Mouse (Mus musculus) cerebellum, postnatal 36 days (tissue): ENCODE data around the gene Gnb2.

Experiments used
- DNase-seq, 2 experiments: peaks; one replicate each; pipeline ENCODE4 v3.0.0; 2021 to 2022; ENCODE audit warnings: mixed read lengths in 2 of 2

The Gnb2 gene

DNA sequence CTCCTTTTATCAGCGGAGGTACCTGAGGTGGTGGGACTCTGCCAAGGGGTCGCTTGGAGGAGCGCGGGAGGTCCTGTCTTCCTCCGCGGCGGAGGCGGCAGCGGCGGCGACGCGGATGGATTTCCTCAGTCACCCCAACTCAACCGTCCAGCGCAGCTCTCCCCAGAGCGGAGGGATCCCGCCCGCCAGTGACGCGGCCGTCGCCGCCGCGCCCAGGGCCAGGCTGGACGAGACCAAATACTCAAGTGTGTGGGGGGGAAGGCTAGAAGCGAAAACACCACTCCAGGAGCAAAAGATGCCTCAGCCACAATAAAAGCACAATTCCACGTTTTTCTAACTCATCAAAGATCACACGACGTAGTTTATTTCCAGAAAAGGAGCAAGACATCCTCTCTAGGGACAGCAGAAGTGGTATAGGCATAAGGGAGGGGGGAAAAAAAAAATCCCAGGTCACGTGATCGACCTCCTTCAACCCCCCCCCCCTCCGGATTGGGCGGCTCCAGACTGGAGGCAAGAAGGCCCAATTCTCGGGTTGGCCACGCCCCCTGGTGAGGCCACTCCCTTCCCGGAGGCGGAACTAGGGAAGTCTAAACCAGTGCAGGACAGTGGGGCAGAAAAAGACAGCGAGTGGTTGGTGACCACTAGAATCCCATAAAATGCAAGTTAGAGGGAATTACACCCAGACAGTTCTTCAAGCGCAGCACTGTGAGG, at the start of gene Gnb2, which contains the start of gene Epo:
TSS of gene Gnb2 (minus strand) at position 394 of the 711 bp plus-strand sequence.
TSS of gene Epo (minus strand) at position 126 of the 711 bp plus-strand sequence.
- peak; percentile 97 to 99 for DNase-seq

DNA sequence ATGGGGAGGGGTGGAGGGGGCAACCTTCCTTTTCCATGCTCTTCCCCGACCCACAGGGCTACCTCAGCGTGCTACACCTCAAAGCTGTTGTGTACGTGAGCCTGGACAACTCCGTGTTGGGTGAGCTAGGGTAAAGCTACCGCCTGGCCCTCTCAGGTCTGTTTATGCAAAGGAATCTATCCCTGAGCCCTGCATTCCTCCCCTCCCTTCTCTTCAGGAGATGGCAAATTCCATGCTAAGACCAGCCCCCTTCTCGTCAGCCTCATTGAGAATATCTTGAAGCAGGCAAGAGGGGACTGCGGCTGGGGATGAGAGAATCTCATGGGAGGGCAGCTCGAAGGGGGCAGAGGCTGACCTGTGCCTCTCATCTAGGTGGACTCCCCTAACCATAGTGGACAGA, 49.4 kb upstream of the Gnb2 start:
- no peak for DNase-seq

DNA sequence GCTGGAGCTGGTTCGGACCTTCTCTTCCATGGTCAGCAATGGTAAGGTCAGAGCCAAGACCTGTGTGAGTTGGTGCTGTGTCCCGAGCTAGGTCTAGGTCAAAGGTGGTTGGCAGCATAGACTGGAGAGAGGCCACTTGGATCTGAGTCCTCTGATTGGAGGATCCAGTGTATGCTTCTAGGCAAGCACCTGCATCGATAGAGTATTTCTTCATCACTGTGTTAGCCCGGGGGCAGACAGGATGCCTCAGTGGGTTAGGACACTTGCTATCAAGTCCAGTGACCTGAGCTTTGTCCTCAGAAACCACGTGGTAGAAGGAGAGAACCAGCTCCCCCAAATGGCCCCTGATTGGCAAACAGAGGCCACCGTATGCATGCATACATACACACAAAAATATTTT, 46.9 kb upstream of the Gnb2 start:
- no peak for DNase-seq

DNA sequence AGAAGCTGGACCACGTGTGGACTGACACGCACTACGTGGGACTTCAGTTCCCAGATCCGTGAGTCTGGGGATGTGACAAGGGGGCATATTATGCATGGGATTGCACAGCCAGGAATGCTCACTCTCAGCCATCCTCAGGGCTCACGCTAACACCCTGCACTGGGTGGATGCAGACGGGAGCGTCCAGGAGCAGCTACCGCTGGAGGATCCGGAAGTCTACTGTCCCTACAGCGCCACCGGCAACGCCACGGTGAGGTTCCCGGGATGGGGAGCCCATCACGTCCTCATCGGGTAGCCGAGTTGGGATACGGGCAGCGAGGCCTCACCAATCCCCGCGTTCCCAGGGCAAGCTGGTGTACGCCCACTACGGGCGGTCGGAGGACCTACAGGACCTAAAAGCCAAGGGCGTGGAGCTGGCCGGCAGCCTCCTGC, 41.2 kb upstream of the Gnb2 start:
- DNase-seq: peak; percentile 69 to 81

DNA sequence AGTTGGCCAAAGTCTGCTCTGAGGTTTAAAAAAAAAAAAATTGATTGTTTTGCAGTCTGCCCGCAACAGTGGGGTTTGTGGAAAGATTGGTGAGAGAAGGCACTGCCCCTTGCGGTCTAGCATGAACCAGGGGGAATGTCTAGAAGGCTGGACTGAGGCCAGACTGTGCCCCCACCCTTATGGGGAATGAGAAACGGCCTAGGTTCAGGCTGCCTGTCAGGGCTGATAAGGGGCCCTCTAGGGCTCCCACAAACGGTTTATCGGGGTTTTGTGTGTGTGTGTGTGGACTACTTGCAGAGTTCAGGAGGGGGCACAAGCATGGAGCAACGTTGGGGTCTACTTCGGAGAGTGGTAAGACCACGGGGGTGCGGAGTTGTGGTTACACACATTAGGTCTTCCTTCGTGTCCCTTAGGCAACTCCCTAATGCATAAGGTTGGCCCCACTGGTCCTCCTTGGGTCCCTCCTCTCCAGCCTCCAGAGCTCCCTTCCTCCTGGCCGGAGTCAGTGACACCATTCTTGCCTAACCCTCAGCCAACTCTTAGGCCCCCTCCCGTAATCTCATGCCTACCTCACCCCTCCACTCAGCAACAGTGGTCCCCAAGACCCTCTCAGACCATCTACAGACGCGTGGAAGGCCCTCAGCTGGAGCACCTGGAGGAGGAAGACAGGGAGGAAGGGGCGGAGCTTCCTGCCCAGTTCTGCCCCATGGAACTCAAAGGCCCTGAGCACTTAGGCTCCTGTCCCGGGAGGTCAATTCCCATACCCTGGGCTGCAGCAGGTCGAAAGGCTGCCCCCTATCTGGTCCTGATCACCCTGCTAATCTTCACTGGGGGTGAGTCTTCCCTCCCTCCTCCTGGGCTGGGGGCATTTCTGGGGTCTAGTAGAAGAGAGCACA, 37.6 kb upstream of the Gnb2 start:
- no peak for DNase-seq

DNA sequence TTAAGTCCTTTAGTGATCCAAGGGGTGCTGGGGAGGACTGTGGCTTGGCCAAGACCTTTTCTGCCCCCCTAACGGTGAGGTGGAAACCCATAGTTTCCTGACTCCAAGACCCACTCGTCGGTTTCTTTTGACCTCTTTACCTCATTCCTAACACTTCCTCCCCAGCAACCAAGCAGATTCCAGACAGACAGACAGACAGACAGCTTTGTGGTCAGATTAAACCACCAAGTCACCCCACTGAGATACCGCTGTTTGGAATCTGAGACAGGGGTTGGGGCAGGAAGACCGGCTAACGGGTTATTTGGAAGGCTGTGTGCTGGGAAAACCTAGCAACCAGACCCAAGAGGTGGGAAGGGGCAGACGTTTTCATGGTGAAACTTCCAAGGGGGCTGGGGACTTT, 36.9 kb upstream of the Gnb2 start:
- no peak for DNase-seq

DNA sequence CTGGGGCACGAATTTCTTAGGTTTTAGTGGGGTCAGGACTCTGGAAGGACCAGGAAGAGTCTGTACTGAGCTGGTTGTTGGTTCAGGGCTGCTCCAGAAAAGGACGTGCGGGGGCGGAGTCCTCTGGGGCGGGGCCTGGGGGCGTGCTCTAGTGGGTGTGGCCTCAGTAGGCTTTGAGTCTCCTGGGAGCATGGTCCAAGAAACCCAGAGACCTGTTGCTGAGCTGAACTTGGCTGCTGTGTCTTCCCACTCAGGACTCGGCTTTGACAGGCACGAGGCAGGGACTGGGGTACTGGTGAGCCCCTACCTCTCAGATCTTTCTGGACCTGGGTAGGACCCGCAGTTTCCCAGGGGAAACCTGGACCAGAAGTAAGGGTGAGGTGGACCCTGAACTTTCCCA, 36.4 kb upstream of the Gnb2 start, which contains the start of gene Tfr2:
TSS of gene Tfr2 (plus strand) at position 176 of the 400 bp plus-strand sequence.
- DNase-seq: no peak

DNA sequence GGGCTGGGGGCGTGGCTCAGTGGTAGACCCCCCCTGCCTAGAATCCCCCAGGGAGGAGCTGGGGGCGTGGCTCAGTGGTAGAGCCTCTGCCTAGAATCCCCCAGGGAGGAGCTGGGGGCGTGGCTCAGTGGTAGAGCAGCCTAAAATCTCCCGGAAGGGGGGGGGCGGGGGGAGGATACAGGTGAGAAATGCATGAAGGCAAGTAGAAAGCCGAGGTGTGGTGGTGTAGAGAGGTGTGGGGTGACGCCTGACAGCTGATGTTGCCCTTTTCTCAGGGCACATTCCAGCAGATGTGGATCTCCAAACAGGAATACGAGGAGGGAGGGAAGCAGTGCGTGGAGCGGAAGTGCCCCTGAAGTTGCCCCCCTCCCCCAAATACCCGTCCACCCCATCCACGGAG, 35.7 kb upstream of the Gnb2 start:
- no peak for DNase-seq

DNA sequence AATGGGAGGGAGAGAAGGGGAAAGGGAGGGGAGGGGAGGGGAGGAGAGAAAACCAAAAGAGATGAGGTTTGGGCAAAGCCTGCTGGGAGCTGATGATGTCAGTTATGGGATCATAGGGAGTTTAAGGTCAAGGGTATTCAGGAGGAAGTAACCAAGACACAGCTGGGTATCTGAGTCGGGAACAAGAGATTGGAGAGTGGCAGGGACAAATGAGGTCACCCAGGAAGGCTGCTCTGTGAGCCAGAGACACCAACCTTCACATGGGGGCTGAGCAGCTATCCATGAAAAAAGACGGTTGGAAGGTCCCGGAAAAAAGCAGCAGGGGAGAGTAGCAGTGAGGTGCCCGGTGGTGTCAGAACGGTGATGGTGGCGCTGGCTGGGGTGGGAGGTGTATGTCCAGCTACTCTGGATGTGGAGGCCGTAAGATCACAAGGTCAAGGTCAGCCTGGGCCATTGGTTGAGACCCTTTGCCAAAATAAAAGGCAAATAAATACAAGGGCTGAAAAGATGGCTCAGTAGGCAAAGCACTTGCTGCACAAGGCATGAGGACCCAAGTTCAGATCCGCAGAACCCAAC, 35.0 kb upstream of the Gnb2 start:
- DNase-seq: no peak

DNA sequence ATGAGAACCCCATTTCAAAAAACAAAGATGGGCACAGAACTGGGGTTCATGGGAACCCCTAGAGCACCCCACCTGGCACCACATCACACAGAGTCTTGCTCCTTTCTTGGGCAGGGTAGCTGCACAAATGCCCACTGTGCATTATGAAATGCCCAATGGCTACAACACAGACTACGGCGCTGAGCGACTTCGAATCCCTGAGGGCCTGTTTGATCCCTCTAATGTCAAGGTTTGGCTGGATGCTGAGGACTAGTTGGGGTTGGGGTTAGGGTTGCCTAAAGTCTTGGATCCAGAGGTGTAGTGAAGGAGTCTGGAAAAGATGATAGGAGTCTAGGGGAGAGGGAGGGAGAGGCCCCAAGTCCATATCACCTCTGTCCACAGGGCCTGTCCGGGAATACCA, 33.1 kb upstream of the Gnb2 start:
- no peak for DNase-seq

DNA sequence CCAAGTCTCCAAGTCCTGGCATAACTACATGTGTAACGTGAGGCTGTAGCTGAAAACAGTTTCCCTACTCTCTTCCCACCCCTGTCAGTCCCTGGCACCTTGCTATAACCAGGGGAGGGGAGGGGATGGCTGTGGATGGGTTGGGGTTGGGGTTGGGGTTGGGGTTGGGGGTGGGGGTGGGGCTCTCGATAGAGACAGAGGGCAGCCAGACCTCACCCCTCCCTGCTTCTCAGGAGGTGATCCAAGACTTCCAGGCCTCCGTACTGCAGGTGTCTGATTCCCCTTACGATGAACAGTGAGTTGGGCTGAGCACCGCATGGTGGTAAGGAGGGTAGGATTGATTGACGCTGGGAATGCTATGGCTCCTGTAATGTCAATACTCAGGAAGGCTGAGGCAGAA, 32.4 kb upstream of the Gnb2 start:
- DNase-seq: no peak

DNA sequence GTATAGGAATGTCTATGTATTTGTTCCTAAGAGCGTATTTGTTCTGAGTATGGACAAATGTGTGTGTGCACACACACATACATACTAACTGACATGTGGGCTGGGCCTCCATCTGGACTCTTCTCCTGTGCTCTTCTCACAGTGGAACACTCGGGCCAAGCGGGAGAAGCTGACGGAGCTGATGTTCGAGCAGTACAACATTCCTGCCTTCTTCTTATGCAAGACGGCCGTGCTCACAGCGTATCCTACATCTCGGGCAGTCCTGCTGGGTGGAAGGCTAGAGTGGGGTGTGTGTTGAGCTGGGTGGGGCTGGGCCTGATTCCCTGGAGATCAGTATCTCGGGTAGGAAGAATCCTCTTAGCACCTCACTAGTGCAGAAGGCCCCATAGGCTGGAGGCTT, 29.7 kb upstream of the Gnb2 start:
- DNase-seq: no peak

DNA sequence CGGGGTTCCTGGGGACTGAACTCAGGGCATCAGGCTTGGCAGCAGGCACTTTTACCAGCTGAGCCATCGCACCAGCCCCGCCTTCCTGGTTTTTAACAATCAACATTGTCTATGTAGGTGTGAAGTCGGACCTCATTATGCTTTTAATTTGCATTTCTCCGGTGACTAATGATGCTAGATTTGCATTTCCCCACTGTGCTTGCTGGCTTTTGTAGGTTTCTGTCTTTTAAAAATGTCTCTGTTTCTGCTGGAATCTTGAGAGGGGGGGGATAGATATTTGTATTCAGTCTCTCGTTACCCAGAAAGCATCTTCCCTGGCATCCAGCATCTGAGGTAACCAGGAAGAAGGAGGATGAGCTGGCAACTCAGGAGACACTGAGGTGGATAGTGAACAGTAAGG, 28.2 kb upstream of the Gnb2 start:
- DNase-seq: no peak

DNA sequence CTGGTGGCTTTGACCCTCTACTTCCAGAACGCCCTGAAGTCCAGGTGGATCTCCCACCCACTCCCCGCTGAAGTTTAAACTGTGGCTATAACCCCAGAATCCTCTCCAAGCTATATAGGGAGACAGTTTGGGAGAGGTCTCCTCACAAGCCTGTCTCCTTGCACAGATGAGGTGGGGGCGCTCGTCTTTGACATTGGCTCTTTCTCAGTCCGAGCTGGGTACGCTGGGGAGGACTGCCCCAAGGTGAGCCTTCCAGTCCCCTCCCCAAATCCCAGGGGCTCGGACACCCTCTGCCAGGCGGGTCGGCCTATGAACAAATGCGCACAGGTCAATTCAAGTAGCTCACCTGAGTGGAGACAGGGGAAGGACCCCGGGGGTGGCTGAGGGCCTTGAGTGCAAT, 20.6 kb upstream of the Gnb2 start:
- DNase-seq: no peak

DNA sequence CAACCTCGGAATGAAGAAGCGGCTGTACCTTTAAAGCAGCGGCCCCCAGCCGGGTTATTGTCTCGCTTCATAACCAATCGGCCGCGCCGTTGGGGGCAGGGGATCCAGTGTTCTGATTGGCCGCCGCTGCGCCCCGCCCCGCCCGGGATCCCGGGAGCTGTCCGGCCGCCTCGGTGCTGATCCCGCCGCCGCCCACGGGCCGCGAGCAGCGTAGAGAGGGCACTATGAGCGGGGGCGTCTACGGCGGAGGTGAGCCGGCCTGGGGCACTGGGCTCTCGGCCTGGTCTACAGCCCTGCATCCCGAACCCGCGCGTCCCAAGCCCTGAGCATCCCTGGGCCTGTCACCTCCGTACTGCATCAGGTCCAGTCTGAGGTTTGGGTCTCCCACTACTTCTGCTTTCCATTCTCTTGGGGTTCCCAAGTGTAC, 20.1 kb upstream of the Gnb2 start, which contains the start of gene Actl6b:
TSS of gene Actl6b (plus strand) at position 107 of the 427 bp plus-strand sequence.
- peak; percentile 97 to 98 for DNase-seq

DNA sequence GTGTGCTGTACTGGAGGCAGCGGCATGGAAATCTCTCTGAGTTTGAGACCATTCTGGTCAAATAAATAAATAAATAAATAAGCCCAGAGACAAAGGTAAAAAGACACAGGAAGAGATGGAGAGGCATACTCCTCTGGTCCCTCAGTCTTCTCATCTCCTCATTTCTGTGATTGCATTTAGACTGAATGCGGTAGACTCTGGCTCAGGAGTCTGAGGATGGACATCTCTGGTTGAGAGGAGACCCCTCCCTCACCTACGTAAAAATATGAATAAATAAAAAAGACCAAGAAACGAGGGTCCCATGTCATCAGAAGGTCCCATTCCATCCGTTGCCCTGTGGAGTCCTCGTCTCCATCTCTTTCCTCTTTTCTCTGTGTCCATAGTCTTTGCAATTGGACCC, 19.7 kb upstream of the Gnb2 start:
- no peak for DNase-seq

DNA sequence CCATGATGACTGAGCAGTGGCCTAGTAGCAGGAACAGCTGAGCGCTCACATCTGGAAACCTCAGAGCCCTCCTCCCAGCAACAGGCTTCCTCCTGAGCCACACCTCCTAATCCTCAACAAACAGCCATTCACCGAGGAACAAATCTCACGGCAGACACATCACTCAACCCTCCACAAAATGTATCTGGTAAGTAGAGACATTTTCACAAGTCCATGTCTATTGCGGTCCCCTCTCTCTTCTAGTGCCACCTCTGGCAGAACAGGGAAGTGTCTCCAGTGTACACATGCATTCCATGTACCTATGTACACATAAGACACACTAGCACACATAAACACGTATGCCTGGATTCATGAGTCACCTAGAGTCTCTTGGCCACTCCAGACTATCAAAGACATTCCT, 17.8 kb upstream of the Gnb2 start:
- DNase-seq: peak in 1 of 2 experiments; percentile 30

DNA sequence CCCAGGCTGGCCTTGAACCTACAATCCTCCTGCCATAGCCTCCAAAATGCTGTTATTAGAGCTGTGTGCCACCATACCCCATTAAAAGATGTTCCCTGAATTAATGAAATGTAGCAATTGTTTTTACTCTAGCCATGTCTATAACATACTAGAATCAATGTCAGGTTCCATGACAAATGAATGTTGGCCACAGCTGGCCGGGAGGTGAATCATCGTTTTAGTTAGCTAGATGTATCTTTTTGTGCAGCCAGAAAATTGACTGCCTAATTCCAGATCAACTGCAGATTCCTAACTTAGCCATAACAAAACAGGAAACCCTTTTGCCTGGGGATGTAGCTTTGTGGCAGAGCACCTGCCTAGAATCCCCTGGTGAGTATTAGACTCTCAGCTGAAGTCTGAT, 16.5 kb upstream of the Gnb2 start:
- no peak for DNase-seq

DNA sequence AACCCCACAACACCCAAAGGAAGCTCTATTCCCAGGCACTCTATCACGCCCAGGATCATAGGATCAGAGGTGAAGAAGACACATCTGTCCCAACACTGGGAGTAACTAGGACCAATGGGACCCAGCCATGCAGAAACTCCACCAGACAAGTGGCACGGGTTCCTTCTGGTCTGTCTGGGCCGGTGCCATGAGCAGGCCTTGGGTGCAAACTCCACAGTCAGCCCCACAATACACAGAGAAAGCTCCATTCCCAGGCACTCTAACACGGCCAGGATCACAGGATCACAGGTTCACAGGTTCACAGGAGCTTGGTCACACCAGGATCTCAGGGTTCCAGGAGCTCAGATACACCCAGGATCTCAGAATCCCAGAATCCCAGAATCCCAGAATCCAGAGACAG, 12.3 kb upstream of the Gnb2 start:
- DNase-seq: no peak

DNA sequence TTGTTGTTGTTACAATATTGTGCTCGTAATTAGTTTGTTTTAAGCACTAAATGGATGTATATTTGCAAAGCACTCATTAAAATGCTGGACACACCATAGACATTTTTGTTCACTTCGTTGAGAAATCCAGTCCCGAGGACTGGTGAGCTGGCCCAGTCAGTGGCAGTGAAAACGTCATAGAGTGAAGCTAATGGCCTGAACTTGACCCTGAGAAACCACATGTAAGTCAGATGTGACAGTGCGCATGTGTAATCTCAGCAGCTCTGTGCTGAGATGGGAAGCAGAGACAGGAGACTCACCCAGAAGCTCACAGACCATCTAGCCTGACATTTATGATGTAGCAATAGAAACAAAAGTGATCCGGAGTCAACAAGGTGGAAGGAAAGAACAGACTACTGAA, 11.6 kb upstream of the Gnb2 start:
- no peak for DNase-seq

DNA sequence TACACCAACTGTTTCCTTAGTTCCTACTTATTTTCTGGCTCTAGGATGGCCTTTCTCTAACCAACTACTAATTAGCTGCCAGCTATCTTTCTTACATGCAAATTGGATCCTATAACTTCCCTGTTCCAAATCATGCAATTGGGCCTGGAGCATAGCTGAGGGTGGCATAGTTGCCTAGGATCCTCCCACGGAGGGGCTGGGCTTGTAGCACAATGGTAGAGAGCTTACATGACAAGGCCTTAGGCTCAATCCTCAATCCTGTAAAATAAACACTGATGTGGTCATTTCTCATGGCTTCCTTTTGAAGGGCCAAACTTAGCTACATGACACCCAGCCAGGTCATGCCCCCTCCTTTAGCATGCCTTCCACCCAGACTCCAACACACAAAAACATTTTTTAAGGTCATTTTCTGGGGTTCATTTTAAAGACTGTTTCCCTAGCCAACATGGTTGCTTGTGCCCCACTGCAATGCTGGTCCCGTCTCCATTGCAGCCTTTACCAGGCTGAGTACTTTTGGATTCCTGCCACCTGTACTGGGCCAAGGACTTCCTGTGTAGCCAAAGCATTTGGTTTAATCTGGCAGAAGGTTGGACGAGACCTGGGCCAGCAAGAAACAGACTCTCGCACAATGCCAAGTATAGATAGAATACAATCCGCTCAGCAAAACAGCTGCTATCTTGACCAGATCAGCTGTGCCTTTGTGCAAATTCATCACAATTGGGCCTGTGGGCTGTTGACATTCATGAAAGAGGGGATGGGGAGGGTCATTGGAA, 8.6 kb upstream of the Gnb2 start:
- peak; percentile 70 to 77 for DNase-seq

DNA sequence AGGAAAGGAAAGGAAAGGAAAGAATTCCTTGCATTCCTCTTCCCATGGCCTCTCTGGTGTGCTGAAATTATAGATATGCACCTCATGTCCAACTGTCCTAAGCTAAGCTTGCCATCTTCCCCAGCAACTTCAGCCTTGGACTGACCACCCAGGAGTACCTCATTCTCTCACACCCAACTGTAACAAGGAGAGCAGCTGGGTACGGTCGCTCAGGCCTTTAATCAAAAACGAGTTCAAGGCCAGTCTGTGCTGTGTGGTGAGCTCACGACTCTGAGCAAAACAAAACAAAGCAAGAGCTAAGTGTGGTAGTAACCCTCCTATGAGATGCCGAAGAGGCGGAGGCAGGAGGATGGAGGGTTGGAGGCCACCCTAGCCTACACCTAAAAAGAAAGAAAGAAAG, 7.7 kb upstream of the Gnb2 start:
- no peak for DNase-seq
